Mouse (Mus musculus): ENCODE measurements around the gene Dnaaf2. TPM values are rescaled to one million over a fixed set of nuclear protein-coding genes. Genes with fewer than 3 reads are reported as not detected.
A peak's percentile ranks its signal among the peaks of the same experiment; 100 is the strongest.

Gene Dnaaf2
- polyA plus RNA-seq, 1 experiment from 2014 or later = 8.1 TPM

DNA sequence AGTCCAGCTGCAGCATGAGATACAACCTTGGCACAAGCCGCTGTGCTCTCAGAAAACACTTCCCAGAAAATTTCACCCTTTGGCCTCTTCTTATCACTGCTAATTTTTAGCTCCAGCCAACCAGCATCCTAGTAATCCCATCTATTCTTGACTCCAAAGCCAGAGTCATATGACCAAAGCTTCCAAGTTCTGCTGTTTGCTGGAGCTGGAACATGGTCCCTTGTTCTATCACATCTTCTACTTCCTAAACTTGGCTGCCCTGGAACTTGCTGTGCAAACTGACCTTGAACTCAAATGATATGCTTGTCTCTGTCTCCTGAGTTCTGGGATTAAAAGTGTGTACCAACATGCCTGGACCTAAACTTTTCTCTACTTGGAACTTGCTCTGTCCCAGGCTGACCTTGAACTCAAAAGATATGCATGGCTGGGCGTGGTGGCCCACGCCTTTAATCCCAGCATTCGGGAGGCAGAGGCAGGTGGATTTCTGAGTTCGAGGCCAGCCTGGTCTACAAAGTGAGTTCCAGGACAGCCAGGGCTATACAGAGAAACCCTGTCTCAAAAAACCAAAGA, 51.0 kb downstream of the Dnaaf2 start:
- Histone ChIP-seq H3K4me1 (replicated peaks; ENCODE audit: control insufficient read depth, insufficient read depth, low read length) (no peaks in the 10 kb centered on the region), H3K4me2 (ENCODE audit: low read length) (no peak overlapping the region), H3K27me3 (replicated peaks; ENCODE audit: control insufficient read depth, insufficient read depth, low read length) (no peaks in the 10 kb centered on the region), H3K9me3 (ENCODE audit: control insufficient read depth, low read length) (no peaks in the 10 kb centered on the region), H3K36me3 (ENCODE audit: control insufficient read depth, insufficient read depth, low read length) (no peaks in the 10 kb centered on the region), H3K4me3 (ENCODE audit: low read depth, low read length) (no peak overlapping the region), H3K27ac (ENCODE audit: low read depth) (no peak overlapping the region), H3K9ac (ENCODE audit: low read length) (no peak overlapping the region)
- no peak for DNase-seq (ENCODE audit: low spot score)
- ATAC-seq (replicated peaks; ENCODE audit: low FRiP score, low TSS enrichment, low read depth) = no peak
- 88% methylated on average over 5 of the region's 5 CpGs for WGBS

DNA sequence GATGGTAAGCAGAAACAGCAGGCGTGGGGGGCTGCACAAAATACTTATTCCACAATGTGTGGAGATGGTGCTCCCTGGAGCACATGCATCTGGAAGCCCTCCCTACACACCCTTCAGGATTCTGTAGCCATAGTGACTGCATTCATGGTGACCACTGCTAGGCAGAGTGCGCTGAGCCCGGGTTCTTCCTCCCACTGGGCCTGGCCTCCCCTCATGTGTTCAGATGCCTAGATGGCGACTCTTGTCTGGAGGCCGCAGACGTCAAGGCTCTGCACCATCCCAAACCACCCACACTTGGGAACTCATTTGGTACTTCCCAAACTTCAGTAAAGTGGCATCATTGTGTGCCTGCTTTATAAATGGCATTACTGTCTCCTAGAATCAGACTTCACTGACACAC, 54.8 kb downstream of the Dnaaf2 start:
- H3K9ac ChIP-seq (ENCODE audit: low read length) = no peak overlapping the region
- DNase-seq (ENCODE audit: low spot score) = no peak
- H3K27me3 ChIP-seq (replicated peaks; ENCODE audit: control insufficient read depth, insufficient read depth, low read length) = no peaks in the 10 kb centered on the region
- no peak overlapping the region for H3K27ac ChIP-seq (ENCODE audit: low read depth)
- WGBS = 83% methylated on average over 6 of the region's 6 CpGs
- no peak overlapping the region for H3K4me2 ChIP-seq (ENCODE audit: low read length)
- H3K9me3 ChIP-seq (ENCODE audit: control insufficient read depth, low read length) = no peaks in the 10 kb centered on the region
- no peak overlapping the region for H3K4me3 ChIP-seq (ENCODE audit: low read depth, low read length)
- ATAC-seq (replicated peaks; ENCODE audit: low FRiP score, low TSS enrichment, low read depth) = no peak
- no peaks in the 10 kb centered on the region for H3K4me1 ChIP-seq (replicated peaks; ENCODE audit: control insufficient read depth, insufficient read depth, low read length)
- H3K36me3 ChIP-seq (ENCODE audit: control insufficient read depth, insufficient read depth, low read length) = no peaks in the 10 kb centered on the region

DNA sequence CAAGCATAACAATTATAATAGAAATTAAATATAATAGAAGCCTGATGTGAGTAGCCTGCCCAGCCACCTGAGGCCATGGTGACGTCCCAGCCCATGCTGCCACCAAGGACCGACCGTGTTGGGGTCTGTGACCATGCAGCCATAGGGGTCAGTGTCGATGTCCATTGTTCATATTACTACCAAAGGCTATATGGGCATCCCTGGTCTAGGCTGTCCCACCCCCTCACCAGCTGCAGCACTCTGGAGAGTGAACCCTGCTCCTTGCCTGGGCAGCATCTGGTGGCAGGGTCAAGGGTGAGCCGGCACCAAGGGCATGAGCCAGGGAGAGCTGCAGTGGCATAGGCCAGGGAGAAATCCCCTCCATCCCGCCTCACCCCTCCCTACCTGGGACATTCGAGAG, 58.4 kb downstream of the Dnaaf2 start:
- WGBS = 86% methylated on average over 7 of the region's 7 CpGs
- Histone ChIP-seq H3K9me3 (ENCODE audit: control insufficient read depth, low read length) (no peaks in the 10 kb centered on the region), H3K27ac (ENCODE audit: low read depth) (no peak overlapping the region), H3K36me3 (ENCODE audit: control insufficient read depth, insufficient read depth, low read length) (no peaks in the 10 kb centered on the region), H3K4me3 (ENCODE audit: low read depth, low read length) (no peak overlapping the region), H3K27me3 (replicated peaks; ENCODE audit: control insufficient read depth, insufficient read depth, low read length) (no peaks in the 10 kb centered on the region), H3K4me1 (replicated peaks; ENCODE audit: control insufficient read depth, insufficient read depth, low read length) (no peaks in the 10 kb centered on the region), H3K9ac (ENCODE audit: low read length) (no peak overlapping the region), H3K4me2 (ENCODE audit: low read length) (no peak overlapping the region)
- no peak for DNase-seq (ENCODE audit: low spot score)
- ATAC-seq (replicated peaks; ENCODE audit: low FRiP score, low TSS enrichment, low read depth) = peak; percentile 65; the same call in 1 of the 2 replicates

DNA sequence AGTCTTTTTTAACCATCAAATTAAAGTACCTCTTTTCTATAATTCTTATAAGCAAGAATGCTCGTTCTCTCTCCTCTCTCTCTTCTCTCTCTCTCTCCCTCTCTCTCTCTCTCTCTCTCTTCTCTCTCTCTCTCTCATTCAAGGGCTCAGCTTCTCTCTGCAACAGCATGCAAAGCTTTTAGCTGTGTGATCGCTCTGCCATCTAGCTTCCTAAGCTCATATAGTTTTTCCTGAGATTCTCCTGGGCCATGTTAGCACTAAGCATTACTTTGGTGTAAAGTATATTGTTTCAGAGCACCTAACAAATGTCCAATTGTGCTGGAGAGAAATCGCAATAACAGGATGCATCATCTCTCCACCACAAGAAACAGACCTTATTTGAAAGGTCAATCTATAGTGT, 59.0 kb downstream of the Dnaaf2 start:
- H3K9me3 ChIP-seq (ENCODE audit: control insufficient read depth, low read length) = no peaks in the 10 kb centered on the region
- no peaks in the 10 kb centered on the region for H3K27me3 ChIP-seq (replicated peaks; ENCODE audit: control insufficient read depth, insufficient read depth, low read length)
- H3K4me3 ChIP-seq (ENCODE audit: low read depth, low read length) = no peak overlapping the region
- WGBS = 89% methylated on average over 3 of the region's 3 CpGs
- H3K27ac ChIP-seq (ENCODE audit: low read depth) = no peak overlapping the region
- DNase-seq (ENCODE audit: low spot score) (no peak), ATAC-seq (replicated peaks; ENCODE audit: low FRiP score, low TSS enrichment, low read depth) (no peak)
- no peak overlapping the region for H3K4me2 ChIP-seq (ENCODE audit: low read length)
- no peaks in the 10 kb centered on the region for H3K36me3 ChIP-seq (ENCODE audit: control insufficient read depth, insufficient read depth, low read length)
- no peak overlapping the region for H3K9ac ChIP-seq (ENCODE audit: low read length)
- no peaks in the 10 kb centered on the region for H3K4me1 ChIP-seq (replicated peaks; ENCODE audit: control insufficient read depth, insufficient read depth, low read length)

Small RNA genes within 50 kb of the gene (microRNA-seq; reads per million reads assigned to microRNA genes)
- gene Gm47287 (not detected), gene Gm47295 (0.59 reads per million)

Other genes with a start within 250 kb of the Dnaaf2 start
- gene Rps29, start 39.2 kb downstream of the Dnaaf2 start, polyA plus RNA-seq (2014; fragmentation: Nextera tagmentation; extraction: Ambion mirVana) = 2,140 and 2,401 TPM in 2 replicates
- gene Lrr1, start 29.6 kb downstream of the Dnaaf2 start, polyA plus RNA-seq (2014; fragmentation: Nextera tagmentation; extraction: Ambion mirVana) = 19.7 and 23.4 TPM in 2 replicates
- gene Rpl36al, start 14.3 kb downstream of the Dnaaf2 start, polyA plus RNA-seq (2014; fragmentation: Nextera tagmentation; extraction: Ambion mirVana) = 678 and 785 TPM in 2 replicates
- gene Mgat2, start 14.3 kb downstream of the Dnaaf2 start, polyA plus RNA-seq (2014; fragmentation: Nextera tagmentation; extraction: Ambion mirVana) = 41.5 and 49.4 TPM in 2 replicates
- 27.5 and 32.5 TPM in 2 replicates for gene Gm49383, start 1.3 kb downstream of the Dnaaf2 start, polyA plus RNA-seq (2014; fragmentation: Nextera tagmentation; extraction: Ambion mirVana)
- gene Gm49384, start 5.8 kb upstream of the Dnaaf2 start, polyA plus RNA-seq (2014; fragmentation: Nextera tagmentation; extraction: Ambion mirVana) = 25.8 and 29.4 TPM in 2 replicates
- gene Pole2, start 29.8 kb upstream of the Dnaaf2 start, polyA plus RNA-seq (2014; fragmentation: Nextera tagmentation; extraction: Ambion mirVana) = 28.1 and 29.8 TPM in 2 replicates
- gene Klhdc1, start 42.7 kb upstream of the Dnaaf2 start, polyA plus RNA-seq (2014; fragmentation: Nextera tagmentation; extraction: Ambion mirVana) = 7.3 and 7.4 TPM in 2 replicates
- 120 and 133 TPM in 2 replicates for gene Klhdc2, start 98.3 kb upstream of the Dnaaf2 start, polyA plus RNA-seq (2014; fragmentation: Nextera tagmentation; extraction: Ambion mirVana)
- 69.1 and 78.7 TPM in 2 replicates for gene Nemf, start 158.7 kb upstream of the Dnaaf2 start, polyA plus RNA-seq (2014; fragmentation: Nextera tagmentation; extraction: Ambion mirVana)
- 48.2 and 53.3 TPM in 2 replicates for gene Arf6, start 173.7 kb upstream of the Dnaaf2 start, polyA plus RNA-seq (2014; fragmentation: Nextera tagmentation; extraction: Ambion mirVana)
- 1.1 and 1.5 TPM in 2 replicates for gene Gm9887, start 174.0 kb upstream of the Dnaaf2 start, polyA plus RNA-seq (2014; fragmentation: Nextera tagmentation; extraction: Ambion mirVana)

Measured in intestine, embryonic 14.5 days (tissue).